Mouse (Mus musculus): ENCODE data around the gene Gm20388. TPM values are rescaled to one million over a fixed set of nuclear protein-coding genes. Genes with fewer than 3 reads are reported as not detected.

The Gm20388 gene
- total RNA-seq, 2 experiments from 2014 or later: 2.2 to 7.6 TPM

- no peak for DNase-seq (ENCODE audit: low spot score in 2 of 2)
- peak overlapping the region; percentile 14; the same call in 1 of the 2 replicates for H3K27ac ChIP-seq
- TF ChIP-seq CTCF (conservative IDR thresholded peaks at IDR 0.05): no peak
- H3K4me3 ChIP-seq: no peak overlapping the region
Measured at GRCm38 (mm10) chr8:121609916-121610315, 1699.3 kb downstream of the Gm20388 start.

GRCm38 (mm10) chr8:121613419-121613818 lies 1702.8 kb downstream of the Gm20388 start:
- DNase-seq (ENCODE audit: low spot score in 2 of 2): no peak
- peak overlapping the region; percentile 7; the same call in 1 of the 2 replicates for H3K27ac ChIP-seq
- TF ChIP-seq CTCF (conservative IDR thresholded peaks at IDR 0.05): no peak
- H3K4me3 ChIP-seq: no peak overlapping the region

GRCm38 (mm10) chr8:121619401-121619995 lies 1708.9 kb downstream of the Gm20388 start:
- Histone ChIP-seq H3K4me3 (no peak overlapping the region), H3K27ac (peak overlapping the region; percentile 82)
- no peak for DNase-seq (ENCODE audit: low spot score in 2 of 2)
- TF ChIP-seq CTCF (conservative IDR thresholded peaks at IDR 0.05): no peak

- H3K4me3 ChIP-seq: no peak overlapping the region
- H3K27ac ChIP-seq: peak overlapping the region; percentile 82; the same call in 1 of the 2 replicates
- TF ChIP-seq CTCF (conservative IDR thresholded peaks at IDR 0.05): no peak
- no peak for DNase-seq (ENCODE audit: low spot score in 2 of 2)
Measured at GRCm38 (mm10) chr8:121620801-121621516, 1710.3 kb downstream of the Gm20388 start.

- H3K4me3 ChIP-seq: no peak overlapping the region
- TF ChIP-seq CTCF (conservative IDR thresholded peaks at IDR 0.05): peak; percentile 61
- H3K27ac ChIP-seq: peak overlapping the region; percentile 82
- no peak for DNase-seq (ENCODE audit: low spot score in 2 of 2)
Measured at GRCm38 (mm10) chr8:121621879-121622278, 1711.2 kb downstream of the Gm20388 start.

GRCm38 (mm10) chr8:121623043-121623442 lies 1712.4 kb downstream of the Gm20388 start:
- TF ChIP-seq CTCF (conservative IDR thresholded peaks at IDR 0.05): no peak
- peak in 1 of 2 experiments; percentile 19 for DNase-seq (ENCODE audit: low spot score in 2 of 2)
- Histone ChIP-seq H3K4me3 (no peak overlapping the region), H3K27ac (peak overlapping the region; percentile 82)

- no peak for TF ChIP-seq CTCF (conservative IDR thresholded peaks at IDR 0.05)
- Histone ChIP-seq H3K4me3 (no peak overlapping the region), H3K27ac (no peak overlapping the region)
- no peak for DNase-seq (ENCODE audit: low spot score in 2 of 2)
Measured at GRCm38 (mm10) chr8:121628681-121629080, 1718.0 kb downstream of the Gm20388 start.

GRCm38 (mm10) chr8:121631645-121632071 lies 1721.0 kb downstream of the Gm20388 start:
- TF ChIP-seq CTCF (conservative IDR thresholded peaks at IDR 0.05): peak; percentile 26; the same call in 1 of the 2 replicates
- Histone ChIP-seq H3K27ac (peak overlapping the region; percentile 53), H3K4me3 (no peak overlapping the region)
- DNase-seq (ENCODE audit: low spot score in 2 of 2): no peak

GRCm38 (mm10) chr8:121632401-121632800 lies 1721.8 kb downstream of the Gm20388 start:
- H3K27ac ChIP-seq: peak overlapping the region; percentile 44; the same call in 1 of the 2 replicates
- H3K4me3 ChIP-seq: no peak overlapping the region
- no peak for TF ChIP-seq CTCF (conservative IDR thresholded peaks at IDR 0.05)
- no peak for DNase-seq (ENCODE audit: low spot score in 2 of 2)

- peak; percentile 23; the same call in 1 of the 2 replicates for TF ChIP-seq CTCF (conservative IDR thresholded peaks at IDR 0.05)
- no peak for DNase-seq (ENCODE audit: low spot score in 2 of 2)
- Histone ChIP-seq H3K27ac (peak overlapping the region; percentile 51; the same call in 1 of the 2 replicates), H3K4me3 (no peak overlapping the region)
Measured at GRCm38 (mm10) chr8:121635534-121635933, 1724.9 kb downstream of the Gm20388 start.

GRCm38 (mm10) chr8:121636180-121636579 lies 1725.5 kb downstream of the Gm20388 start:
- DNase-seq (ENCODE audit: low spot score in 2 of 2): no peak
- Histone ChIP-seq H3K27ac (peak overlapping the region; percentile 51; the same call in 1 of the 2 replicates), H3K4me3 (no peak overlapping the region)
- TF ChIP-seq CTCF (conservative IDR thresholded peaks at IDR 0.05): no peak

- Histone ChIP-seq H3K4me3 (no peak overlapping the region), H3K27ac (peak overlapping the region; percentile 56)
- TF ChIP-seq CTCF (conservative IDR thresholded peaks at IDR 0.05): no peak
- DNase-seq (ENCODE audit: low spot score in 2 of 2): no peak
Measured at GRCm38 (mm10) chr8:121642804-121643203, 1732.2 kb downstream of the Gm20388 start.

GRCm38 (mm10) chr8:121643384-121643783 lies 1732.7 kb downstream of the Gm20388 start:
- Histone ChIP-seq H3K4me3 (peak overlapping the region; percentile 9; the same call in 1 of the 2 replicates), H3K27ac (peak overlapping the region; percentile 56)
- DNase-seq (ENCODE audit: low spot score in 2 of 2): no peak
- TF ChIP-seq CTCF (conservative IDR thresholded peaks at IDR 0.05): no peak
